Mouse (Mus musculus): ENCODE measurements around the gene Nsun6. TPM values are rescaled to one million over a fixed set of nuclear protein-coding genes. Genes with fewer than 3 reads are reported as not detected.
A peak's percentile ranks its signal among the peaks of the same experiment; 100 is the strongest.

Gene Nsun6
- total RNA-seq, 2 experiments from 2014 or later: 9.4 to 13.4 TPM

DNA sequence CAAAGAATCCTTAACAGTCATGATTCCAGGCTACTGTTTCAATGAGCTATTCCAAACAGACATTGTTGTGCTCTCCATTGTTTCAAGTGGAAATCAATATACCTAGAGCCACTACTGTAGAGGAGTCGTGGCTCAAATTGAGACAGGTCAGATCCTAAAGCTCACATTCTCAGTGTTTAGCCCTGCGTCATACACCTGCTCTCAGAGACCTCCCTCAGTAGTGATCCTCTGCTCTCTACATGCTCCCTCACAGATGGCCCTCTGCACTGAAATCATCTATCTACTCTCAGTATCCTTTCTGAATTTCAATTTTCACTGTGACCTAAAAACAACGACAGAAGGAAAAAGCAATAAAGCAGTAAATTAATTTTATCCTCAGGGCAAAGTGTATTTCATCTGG lies 47.3 kb downstream of the Nsun6 start:
- intact Hi-C loops (cut with DNase I): no loop called here
- DNase-seq (ENCODE audit: extremely low spot score in 1 of 2, low spot score in 2 of 2): no peak

DNA sequence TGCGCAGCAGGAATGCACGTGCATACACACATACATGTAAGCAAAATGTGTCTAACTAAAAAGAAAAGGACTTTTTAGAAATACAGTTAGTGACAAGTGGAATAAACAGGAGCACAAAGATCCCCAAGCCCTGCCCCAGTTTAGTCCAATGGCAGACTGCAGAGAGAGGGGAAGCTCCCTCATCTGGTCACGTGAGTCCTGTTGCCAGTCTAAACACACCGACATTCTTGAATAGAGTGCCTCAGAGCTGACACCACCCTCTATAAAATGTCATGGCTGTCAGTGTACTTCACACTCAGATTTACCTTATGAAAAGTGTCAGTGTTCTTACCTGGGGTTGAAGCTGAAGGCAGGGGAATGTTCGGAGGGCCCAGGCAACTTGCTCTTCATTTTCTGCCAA lies 57.0 kb downstream of the Nsun6 start:
- no peak for DNase-seq (ENCODE audit: extremely low spot score in 1 of 2, low spot score in 2 of 2)

DNA sequence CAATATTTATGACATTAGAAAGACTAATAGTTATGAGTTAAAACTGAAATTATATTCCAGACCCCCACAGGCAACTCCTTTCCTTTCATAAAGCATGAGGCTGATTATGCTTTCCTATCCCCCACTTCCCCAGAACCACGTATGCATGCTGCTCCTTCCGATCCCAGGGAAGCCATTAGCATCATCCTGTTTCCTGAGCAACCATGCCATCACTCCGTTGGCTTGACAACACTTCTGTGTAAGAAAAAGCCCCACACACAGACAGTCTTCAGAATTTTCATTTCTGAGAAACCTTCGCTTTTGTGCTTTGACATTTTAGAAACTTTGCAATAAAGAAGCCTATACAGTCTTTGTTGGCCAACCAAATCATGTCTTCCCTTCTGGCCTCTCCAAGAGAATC lies 58.8 kb downstream of the Nsun6 start:
- DNase-seq (ENCODE audit: extremely low spot score in 1 of 2, low spot score in 2 of 2): peak in 1 of 2 experiments; percentile 45
- intact Hi-C loops (cut with DNase I): no loop called here

More for the DNA sequence above, 57.0 kb downstream of the Nsun6 start:
- intact Hi-C loops (cut with DNase I): no loop called here

DNA sequence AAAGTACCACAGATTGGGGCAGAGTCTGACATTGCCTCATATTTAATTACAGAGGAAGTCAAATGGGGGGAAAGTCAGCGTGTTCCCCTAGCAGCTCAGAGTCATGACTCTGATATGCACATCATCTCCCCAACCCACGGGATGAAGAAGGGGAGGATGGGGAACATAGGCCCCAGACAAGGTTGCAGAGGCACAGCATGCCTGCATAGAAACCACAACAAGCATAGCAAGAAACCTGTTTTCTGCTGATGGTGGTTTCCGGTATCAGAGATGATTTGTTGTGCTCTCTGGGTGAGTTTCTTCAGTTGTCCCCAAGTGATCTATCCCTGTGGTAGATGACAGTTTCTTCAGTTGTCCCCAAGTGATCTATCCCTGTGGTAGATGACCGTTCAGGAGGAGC lies 62.3 kb downstream of the Nsun6 start:
- no peak for DNase-seq (ENCODE audit: extremely low spot score in 1 of 2, low spot score in 2 of 2)
- intact Hi-C loops (cut with DNase I): no loop called here

DNA sequence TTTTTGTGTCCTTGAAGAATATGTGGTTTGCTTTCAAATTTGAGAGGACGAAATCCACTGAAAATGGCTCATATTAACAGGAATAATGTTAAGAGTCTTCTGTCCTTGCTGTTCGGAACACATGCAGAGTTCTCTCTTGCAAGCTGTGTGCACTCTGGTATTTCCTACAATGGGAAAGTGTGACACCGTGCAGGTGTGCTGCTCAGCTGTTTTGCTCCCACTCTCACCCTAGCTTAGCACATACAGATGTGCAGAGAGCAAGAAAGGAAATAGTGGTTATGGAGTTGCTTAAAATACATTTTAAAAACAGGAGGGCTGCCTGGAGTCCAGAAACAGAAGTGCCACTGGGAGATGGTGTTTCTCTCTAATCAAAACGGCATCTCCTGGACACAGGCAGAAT lies 65.5 kb downstream of the Nsun6 start:
- DNase-seq (ENCODE audit: extremely low spot score in 1 of 2, low spot score in 2 of 2): no peak
- intact Hi-C loops (cut with DNase I): no loop called here

DNA sequence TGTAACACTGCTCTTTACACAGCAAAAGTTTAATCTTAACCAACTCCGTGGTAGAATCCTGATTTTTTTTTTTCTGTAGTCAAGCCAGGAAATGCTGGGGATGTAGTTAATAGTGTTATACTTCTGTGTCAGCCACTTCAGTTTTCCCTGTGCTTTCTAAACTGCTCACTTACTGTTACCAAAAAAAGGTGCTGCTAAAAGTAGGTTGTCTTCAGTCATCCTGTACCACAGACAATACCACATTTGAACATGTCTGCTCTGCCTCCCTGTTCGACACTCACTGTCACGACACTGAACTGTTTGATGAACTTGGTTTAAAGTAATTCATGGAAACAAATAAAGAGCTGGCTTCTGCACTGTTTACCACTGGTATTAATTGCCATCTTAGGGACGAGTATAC lies 66.4 kb downstream of the Nsun6 start:
- no peak for DNase-seq (ENCODE audit: extremely low spot score in 1 of 2, low spot score in 2 of 2)
- intact Hi-C loops (cut with DNase I): no loop called here

DNA sequence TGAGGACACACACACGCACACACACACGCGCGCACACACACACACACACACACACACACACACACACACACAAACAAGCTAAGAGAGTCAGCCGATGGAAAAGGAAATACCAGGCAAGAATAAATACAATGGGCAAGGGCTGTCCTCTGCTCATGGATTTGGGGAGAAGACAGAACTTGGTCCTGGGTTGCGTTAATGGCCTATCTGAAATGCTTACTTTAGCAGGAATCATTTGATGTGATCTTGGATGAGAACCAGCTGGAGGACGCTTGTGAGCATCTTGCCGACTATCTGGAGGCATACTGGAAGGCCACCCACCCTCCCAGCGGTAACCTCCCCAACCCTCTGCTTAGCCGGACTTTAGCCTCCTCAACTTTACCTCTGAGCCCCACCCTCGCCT lies 70.8 kb downstream of the Nsun6 start:
- intact Hi-C loops (cut with DNase I): no loop called here
- DNase-seq (ENCODE audit: extremely low spot score in 1 of 2, low spot score in 2 of 2): no peak

DNA sequence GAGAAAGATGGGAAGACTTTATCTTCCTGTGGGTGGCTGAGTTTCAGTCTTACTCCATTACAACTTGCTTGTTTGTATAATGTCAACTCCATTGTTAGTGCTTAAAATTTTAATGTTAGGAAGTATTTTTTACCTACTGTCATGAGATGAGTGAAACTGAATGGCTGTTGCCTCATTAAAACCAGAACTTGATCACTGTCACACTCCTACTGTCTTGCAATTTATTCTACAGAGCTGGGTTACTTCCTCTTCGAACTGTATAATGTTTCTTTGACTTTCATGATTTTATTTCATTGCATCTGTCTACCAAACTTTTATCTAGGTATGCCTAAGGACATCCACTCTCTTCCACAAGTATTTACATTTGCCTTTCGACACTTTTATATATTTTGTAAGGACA lies 93.4 kb downstream of the Nsun6 start:
- no peak for DNase-seq (ENCODE audit: extremely low spot score in 1 of 2, low spot score in 2 of 2)

DNA sequence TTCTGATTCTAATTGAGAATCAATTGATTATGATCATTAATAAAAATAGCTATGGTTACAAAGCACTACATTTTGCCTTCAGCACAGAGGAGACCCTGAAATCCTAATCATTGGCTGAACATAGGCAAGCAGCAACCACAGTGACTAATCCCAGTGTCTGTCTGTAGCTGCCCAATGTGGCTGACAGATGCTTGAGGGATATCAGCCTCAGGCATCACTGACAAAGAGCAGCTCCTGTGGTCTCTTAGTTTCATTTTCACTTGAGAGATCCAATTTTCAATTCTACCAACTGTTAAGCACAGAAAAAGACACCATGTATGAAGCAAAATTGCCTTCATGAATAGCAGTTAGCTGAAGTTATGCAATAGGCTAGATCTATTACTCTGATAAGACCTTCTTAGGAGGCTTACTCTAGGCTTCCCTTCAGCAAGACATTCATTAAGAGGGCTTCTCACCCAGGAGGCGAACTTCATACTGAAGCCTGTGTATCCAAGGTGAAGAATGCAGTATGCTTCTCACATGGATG lies 93.8 kb downstream of the Nsun6 start:
- DNase-seq (ENCODE audit: extremely low spot score in 1 of 2, low spot score in 2 of 2): no peak
- intact Hi-C loops (cut with DNase I): no loop called here

More for the DNA sequence above, 93.4 kb downstream of the Nsun6 start:
- intact Hi-C loops (cut with DNase I): no loop called here

DNA sequence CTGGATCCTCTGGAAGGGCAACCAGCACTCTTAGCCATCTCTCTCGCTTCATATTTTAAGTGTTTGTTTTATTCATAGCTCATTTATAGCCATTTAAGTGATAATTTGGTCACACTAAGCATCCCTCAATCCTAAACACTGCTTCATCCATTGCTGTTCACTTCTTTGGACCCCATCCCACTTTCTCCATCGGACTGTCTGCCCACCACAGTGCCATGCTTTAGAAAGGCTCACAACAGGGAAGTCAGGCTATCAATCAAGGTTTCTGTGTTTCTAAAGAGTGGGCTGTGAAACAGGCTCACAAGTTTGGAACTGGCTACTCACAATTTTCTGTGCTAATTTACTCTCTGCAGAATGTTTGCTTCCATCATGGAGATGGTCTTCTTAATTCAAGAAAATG lies 101.8 kb downstream of the Nsun6 start:
- intact Hi-C loops (cut with DNase I): no loop called here
- DNase-seq (ENCODE audit: extremely low spot score in 1 of 2, low spot score in 2 of 2): no peak

Other genes with a start within 250 kb of the Nsun6 start
- gene Arl5b, start 5.7 kb downstream of the Nsun6 start, total RNA-seq (2021): 10 to 100 TPM; 35.8 to 37.4 TPM

All from left cerebral cortex, postnatal 10 days (tissue).